Mouse (Mus musculus) mesoderm, embryonic 11.5 days (tissue): ENCODE results near the gene Evpl.

Experiments
- DNase-seq: peaks from one replicate; pipeline ENCODE4 v3.0.0-alpha.2; 2012; ENCODE audit warnings: low read depth, low spot score

The Evpl gene

DNA sequence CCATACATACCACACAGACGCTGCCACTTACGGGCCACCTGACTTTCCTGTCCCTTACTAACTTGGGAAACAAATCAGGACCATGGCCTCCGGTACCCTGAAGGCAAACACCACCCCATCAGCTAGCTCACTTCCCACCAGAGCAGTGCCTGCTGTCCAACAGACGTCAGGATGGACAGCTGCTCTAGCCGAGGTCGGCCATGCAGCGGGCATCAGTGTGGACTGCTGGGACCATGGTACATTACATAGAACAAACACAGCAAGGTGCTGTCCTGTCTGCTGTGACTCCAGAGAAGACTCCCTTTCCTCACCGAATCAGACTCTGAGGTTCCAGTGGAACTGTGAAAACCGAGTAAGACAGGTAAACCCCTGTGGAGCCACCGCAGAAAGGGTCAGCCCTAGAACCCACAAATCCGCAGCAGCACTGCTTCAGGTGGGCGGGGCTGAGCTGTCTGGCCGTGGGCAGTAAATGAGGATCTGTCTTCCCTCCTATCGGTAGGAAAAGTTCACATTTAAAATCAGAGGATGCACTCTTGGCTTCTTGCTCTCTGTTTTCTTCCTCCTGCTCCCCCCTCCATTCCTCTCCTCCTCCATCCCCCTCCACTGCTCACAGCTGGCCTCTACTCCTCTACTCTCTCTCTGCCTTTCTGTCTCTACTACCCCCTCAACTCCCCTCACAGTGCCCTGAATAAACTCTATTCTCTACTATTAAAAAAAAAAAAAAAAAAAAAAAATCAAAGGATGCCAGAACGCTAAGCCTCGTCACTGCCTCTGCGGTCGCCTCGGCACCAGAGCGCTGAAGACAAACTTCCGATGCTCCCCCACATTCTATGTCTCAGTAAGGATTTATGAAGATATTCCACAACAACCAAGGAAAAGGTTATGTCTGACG lies 17.5 kb upstream of the Evpl start:
- DNase-seq: no peak

DNA sequence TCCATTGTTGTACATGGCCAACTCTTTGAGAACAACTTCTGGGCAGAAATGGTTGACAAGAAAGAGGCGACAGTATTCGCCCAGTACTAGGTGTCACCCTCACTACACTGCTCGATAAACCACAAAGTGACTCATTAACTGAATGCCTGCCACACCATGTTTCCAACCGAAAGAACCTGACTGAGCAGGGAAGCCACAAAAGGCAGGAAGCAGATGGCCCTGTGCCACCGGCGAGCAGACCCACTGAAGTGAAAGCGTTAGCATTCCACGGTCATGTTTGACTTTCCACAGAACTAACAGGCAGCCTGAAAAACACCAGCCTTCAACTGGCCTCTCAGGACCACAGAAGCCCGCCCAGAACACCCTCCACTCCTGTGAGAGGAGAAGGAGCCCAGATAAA lies 16.8 kb upstream of the Evpl start:
- no peak for DNase-seq

DNA sequence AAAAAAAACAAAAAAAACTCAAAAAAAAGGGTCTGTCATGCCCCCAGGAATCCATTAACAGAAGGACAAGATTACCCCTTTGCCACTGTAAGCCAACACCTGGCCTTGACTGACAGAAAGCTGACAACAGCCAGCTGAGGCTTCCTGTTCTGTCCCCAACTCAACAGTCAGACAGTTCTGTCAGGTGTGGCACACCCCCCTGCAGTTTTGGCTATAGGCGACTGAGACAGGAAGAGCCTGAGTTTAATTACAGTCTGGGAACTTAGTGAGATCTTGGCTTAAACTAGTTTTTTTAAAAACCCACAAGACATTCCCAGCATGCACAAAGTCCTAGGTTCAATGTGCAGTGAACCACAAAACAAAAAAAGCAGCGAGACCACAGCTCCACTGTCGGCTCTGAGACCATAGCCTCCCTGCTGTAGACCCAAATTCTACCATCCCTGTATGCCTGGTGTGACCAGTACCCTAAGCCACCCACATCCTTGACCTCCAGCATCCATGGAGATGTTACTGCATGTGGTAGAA lies 15.3 kb upstream of the Evpl start:
- no peak for DNase-seq

DNA sequence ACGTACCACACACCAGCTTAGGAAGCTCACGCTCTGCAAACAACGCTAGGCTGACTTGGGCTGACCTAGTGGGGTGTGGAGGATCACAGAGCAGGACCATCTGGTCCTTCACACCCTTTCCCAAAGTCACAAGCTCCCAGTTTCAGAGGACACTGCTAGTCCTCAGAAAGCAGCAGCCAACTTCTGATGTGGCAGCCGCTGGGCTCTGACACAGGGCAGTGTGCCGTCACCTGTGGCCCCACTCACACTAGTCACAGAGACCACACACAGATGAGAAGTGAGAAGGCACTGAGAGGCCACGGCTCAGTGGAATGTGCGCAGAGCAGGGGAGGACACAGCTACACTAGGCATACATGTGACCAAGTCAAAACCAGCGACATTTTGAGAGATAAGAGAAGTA lies 13.0 kb upstream of the Evpl start:
- DNase-seq: no peak

DNA sequence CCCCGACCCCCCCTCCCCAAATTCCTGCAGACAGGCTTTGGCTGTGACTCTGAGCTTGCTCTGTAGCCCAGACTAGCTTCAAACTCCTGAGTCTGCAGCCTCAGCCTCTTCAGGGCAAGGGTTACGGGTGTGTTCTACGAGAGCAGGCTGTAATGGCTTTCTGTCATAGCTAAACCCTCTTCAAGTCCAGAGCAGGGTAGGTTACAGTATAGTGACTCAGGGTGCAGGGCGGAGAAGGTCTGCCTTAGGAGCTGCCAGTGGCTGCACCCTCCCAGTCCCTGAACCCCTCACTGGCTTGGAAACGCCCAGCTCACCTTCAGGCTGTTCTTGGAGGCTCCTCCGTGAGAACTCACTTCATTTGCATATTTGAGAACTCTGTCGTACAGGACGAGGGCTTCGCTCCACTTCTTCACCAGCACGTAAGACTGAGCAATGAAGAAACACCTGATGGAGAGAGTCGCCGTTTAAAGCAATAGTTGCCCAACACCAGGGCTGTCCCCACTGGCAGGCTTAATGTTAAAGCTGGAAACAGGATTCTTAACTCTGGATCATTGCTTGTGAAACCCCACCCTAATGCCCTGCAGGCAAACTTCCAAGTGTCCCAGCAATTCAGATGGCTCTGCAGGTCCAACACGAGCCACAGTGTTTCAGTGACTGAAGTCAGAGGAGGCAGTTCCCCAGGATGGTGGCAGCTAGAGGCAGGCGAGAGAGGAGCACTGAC lies 9.8 kb upstream of the Evpl start:
- no peak for DNase-seq

DNA sequence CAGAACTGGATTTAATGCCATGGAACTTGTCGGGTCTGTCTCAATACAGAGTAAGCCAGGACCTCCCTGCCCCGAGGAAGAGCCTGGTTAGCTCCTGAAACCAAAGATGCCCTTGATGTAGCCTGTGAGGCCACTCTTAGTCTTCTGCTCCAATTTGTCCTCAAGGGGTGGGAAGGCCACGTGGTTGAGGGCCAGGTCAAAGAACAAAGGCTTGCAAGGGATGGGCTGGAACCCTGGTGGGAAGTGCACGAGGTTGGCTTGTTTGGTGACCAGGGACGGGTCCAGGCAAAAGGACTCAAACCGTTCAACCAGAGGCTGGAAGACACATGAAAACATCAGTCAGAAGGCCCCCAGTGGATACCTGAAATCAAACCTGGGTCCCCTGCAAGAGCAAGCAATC lies 7.7 kb upstream of the Evpl start:
- DNase-seq: no peak

DNA sequence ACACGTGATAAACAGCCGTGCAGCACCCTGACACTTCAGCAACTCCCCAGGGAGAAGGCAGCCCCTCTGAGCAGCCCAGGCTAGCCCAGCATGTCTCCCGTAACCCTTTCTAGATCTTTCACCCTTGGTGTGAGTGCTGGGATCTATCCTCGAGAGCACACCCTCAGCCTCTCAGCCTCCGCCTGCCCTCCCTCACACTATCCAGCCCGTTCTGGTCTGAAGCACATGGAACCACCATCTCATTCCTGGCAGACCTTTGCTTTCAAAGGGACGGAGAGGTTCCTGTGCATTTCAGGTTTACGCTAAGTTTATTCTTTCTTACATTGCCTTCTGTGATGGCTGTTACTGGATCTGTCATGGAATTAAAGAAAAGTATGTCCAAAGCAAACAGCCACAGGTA lies 6.7 kb upstream of the Evpl start:
- no peak for DNase-seq

DNA sequence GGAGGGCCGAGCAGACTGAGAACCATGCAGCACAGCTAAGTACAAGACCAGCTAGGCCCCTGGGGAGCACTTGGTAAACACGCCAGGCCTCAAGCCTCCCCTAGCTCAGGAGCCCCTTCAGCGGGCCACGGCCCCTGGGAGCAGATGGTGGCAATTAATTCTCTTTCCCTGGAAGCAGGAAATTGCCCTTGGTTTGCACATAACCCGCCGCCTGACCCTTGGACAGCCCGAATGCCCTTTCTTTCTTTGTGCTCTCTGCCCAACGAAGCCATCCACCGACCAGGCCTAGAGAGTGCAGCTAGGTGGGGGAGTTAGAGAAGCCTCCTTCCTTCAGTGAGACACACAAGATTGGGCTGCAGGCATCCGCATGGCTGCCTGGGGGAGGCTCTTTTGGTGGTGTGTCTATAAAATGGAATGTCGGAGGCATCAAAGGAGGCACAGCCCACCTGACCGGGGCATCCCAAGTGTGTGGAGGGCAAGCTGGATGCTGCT lies 3.9 kb upstream of the Evpl start:
- DNase-seq: peak; percentile 46

DNA sequence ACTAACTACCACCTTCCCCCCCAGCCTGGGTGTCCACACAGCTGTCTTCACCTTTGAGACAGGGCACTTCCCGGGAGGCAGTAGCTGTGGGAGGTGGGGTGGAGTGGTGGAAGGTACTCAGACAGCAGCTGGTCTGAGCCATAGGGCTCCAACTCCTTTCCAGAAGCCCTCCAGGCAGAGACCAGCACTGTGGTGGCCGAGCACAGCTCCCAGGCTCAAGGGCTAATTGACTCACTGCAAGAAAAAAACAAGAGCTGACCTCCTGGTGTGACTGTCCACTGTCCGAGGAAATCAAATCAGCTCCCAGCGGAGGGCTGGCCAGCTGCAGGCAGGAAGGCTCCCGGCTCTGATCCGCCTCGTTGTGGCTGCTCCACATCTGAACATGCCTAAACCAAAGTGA lies 1.9 kb upstream of the Evpl start:
- peak; percentile 40 for DNase-seq

DNA sequence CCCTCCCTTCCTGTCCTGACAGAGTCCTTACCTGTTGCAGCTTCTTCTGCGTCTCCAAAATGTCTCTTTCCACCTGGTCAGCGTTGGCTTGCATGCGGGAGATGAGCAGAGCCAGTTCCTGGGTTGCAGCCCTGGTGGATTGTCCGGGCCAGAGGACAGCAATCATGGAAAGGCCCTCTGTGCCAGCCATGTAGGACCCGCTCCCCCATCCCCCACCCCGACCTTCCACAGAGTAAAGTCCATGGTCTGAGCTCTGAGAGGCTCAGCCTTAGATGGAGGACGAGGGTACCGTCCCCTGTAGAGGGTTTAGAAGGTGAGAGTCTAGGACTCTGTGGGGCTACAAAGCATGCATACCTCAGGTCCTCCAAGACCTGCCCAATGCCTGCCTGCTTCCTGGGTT lies 3.0 kb downstream of the Evpl start:
- DNase-seq: no peak

DNA sequence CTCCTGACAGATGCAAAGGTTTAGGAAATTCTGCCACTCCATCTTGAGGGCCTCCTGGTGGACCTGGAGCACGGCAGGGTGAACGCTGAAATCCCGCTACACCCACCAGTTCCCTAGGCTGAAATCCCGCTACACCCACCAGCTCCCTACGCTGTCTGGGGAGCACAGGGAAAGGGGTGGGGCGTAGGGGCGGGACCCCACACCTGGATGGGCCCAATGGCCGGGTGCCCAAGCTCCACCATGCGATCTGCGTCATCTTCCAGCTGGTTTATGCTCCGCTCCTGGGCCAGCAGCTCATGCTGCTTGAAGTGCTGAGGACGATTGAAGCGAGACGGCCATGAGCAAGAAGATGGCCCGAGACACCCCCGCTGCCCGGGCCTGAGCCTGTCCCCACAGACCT lies 5.5 kb downstream of the Evpl start:
- no peak for DNase-seq

DNA sequence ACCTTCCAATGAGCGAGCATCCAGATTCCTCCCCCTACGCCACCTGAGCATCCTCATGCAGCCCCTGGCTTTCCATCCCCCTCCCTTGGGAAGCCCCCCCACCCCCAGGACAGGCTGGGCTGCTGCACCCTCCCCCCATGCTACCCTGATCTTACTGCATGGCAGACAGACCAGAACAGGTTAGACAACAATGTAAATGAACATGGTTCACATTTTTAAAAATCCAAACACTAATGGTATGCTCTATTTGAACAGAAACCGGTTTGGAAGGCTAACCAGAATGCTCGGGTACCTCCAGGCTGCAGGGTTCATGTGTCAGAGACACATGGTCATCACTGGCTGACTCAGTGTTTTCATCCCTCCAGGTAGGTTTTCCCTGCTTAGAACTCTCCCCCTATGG lies 9.2 kb downstream of the Evpl start:
- DNase-seq: no peak

DNA sequence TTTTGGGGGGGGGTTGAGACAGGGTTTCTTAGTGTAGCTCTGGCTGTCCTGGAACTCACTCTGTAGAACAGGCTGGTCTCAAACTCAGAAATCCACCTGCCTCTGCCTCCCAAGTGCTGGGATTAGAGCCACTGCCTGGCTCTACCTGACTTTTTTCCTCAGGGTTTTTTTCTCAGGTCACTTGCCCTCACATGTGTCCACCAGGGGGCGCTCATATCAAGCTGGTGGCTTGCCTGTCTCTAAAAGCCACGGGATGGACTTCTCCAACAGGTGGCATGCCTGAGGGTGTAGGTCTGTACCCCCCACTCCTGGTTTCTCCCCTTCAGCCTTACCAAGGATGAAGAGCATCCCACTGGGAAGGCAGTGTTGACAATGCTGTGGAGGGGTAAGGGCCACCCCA lies 11.5 kb downstream of the Evpl start:
- peak; percentile 83 for DNase-seq

DNA sequence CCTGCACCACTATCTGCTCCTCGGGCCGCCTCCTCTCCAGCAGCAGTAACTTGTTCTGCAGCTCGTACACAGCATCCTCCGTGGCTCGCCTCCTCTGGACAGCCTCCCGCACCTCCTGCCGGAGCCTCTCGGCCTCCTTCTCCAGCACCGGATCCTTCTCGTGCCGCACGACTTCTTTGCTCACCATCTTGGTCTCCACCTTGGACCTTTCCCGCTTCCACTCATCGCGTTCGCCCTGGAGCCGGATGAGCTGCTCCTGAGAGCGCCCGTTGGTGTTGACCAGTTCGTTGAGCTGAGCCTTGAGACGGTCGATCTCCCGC lies 15.2 kb downstream of the Evpl start:
- no peak for DNase-seq

DNA sequence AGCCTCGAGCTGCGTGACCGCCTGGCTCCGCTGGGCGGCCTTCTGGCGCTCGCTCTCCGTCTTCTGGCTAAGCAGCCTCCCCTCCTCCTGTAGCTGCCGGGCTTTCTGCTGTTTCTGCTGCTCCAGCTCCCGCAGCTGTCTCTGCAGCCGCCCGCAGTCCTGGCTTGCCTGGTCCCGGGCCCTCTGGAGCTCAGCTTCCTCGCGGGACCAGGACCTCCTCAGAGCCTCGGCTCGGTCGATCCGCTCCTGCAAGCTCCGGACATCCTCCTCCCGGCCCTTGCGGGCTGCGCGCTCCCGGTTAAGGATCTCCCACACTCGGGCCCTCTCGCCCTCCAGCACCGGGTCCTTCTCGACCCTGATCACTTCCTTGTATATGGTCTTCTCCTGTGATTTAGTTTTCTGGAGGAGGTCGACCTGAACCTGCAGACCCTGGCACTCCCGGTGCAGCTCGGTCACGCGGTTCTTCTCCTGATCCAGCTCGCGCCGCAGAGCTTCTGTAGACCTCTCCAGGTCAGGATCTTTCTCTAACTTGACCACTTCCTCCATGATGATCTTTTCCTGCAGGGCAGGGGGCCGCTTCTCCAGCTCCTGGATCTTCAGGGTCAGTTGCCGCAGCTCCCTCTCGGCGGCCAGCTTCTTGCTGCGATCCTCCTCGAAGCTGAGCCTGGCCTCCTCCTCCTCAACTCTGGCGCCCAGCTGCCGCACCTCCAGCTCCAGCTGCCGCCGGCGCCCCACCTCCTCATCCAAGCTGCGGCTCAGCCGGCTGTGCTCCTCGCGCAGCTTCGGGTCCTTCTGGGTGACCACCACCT lies 15.7 kb downstream of the Evpl start:
- peak; percentile 47 for DNase-seq

DNA sequence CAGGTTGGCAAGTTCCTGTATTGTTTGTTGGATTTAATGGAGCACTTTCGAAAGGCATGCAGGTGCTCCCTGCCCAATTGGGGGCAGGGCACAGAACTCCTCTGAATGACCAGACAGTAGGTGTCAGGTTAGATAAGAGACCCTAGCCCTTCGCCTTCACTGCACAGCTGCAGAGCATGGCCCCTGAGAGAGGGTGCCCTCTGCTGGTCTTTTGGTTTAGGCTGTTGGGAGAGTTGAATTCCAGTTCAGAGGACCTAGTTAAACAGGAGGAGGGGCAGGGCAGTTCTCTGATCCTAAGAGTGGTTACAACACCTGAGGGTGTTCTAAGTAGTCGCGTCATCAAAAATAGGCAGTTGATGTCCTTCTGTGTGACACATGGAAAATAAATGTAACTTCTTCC lies 18.0 kb downstream of the Evpl start:
- DNase-seq: peak; percentile 64

DNA sequence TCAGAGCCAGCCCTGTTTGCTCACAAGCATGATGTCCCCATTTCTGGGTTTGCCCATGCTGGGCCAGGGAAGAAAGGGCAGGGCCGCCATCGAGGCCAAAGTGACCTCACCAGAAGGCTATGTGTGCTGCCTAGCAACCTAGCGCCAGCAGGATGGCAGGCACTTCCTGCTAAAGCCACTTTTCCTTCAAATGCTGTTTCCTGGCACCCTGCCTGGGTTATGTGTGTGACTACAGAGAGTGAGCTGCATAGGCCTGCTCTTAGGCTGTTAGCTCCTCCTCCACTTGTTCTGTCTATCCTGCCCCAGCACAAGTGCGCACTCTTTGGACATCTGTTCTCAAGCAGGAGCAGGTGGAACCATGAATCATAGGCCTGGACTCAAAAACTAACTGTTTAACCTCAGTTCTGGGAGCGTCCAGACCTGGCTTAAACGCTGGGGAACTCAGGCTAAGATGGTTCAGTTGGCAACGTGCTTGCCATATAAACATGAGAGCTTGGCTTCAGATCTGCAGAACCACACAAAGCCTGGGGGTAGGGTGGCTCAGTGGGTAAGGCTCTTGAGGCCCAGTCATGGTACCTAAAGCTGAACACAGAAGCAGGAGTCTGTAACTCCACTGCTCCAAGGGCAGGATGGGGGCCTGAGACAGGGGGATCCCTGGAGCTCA lies 19.0 kb downstream of the Evpl start:
- DNase-seq: peak; percentile 67

DNA sequence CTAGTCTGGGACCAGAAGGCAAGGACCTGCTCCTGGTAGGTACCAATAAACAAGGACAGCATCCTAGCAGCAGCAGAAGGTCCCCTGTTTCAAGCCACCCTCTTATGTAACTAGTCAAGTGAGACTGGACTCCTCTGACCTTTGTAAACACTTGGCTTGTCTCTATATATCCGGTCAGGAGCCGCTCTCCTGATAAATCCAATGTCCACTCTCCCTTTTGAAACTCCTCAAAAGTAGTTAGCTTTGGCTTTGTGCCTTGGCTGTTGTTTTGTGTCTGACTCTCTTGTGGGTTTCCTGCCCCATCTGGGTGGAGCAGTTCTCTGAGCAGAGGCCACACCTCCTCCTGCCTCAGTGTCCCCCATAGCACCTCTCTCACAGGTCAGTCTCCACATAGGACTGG lies 19.6 kb downstream of the Evpl start:
- DNase-seq: no peak

DNA sequence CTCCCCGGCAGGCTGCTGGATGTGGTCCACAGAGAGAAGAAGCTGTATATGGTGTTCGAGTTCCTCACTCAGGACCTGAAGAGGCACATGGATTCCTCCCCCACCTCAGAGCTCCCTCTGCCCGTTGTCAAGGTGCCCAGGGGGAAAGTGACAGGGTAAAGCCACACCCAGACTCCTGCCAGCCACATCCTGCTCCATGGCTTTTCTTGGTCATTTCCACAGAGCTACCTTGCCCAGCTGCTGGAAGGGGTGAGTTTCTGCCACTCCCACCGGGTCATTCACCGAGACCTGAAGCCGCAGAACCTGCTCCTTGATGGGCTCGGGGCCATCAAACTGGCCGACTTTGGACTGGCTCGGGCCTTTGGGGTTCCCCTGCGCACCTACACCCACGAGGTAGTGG lies 21.3 kb downstream of the Evpl start:
- no peak for DNase-seq

DNA sequence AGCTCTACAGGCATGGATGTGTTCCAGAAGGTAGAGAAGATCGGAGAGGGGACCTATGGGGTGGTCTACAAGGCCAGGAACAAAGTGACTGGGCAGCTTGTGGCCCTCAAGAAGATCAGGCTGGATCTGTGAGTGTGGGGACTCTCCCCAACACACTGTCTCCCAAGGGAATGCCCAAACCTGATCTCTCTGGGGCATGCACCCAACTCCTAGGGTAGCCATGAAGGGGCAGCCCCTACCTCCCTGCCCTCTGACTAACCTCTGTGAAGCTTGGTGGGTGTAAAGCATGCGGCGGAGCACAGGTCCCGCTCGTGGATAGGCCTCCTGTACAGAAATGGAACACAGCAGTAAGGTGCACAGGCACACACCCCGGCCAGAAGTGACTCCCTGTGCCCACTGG lies 21.9 kb downstream of the Evpl start:
- no peak for DNase-seq

DNA sequence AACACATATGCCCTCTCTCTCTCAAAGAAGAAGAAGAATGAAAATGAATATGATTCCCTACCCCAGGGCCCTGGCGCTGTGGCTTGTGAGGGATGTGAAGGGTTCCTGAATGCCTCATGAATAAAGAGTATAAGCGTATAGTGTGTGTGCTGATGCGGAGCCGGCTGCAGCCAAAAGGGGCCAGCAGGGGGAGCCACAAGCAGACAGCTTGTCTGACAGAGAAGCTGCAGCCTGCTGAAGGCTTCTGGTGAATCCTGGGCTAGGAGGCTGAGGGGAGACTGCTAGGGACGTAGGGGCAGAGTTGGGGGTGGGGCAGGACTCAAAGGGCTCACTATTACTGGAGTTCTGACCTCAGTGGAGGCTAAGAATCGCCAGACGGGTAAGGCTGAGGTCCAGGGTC lies 22.7 kb downstream of the Evpl start:
- no peak for DNase-seq
